Mouse (Mus musculus): ENCODE results near the gene Tfg. TPM values are rescaled to one million over a fixed set of nuclear protein-coding genes. Genes with fewer than 3 reads are reported as not detected.
A peak's percentile ranks its signal among the peaks of the same experiment; 100 is the strongest.

Tfg gene
- 77.0 and 94.5 TPM in 2 replicates for polyA plus RNA-seq (2015; fragmentation: Nextera tagmentation; extraction: Ambion mirVana)

- peak; percentile 99 for DNase-seq (ENCODE audit: low spot score)
These were observed at the start of gene Tfg for GRCm38 (mm10) chr16:56717224-56718200. Tfg (minus strand) TSS chr16:56717450.

DNA sequence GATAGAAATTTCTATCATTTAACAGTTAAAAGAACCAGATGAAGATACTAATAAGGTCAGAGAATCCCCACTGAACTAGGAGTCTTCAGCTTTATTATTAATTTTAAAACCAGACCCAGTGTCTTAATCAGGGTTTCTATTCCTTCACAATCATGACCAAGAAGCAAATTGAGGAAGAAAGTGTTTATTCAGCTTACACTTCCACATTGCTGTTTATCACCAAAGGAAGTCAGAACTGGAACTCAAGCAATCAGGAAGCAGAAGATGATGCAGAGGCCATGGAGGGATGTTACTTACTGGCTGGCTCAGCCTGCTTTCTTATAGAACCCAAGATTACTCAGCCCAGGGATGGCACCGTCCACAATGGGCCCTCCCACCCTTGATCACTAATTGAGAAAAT, 11.8 kb upstream of the Tfg start:
- no peak for DNase-seq (ENCODE audit: low spot score)

- no peak for DNase-seq (ENCODE audit: low spot score)
These were observed 7.7 kb upstream of the Tfg start for GRCm38 (mm10) chr16:56724927-56725326.

GRCm38 (mm10) chr16:56722357-56722756, 5.1 kb upstream of the Tfg start:
- DNase-seq (ENCODE audit: low spot score) = no peak

- no peak for DNase-seq (ENCODE audit: low spot score)
These were observed 1.8 kb upstream of the Tfg start for GRCm38 (mm10) chr16:56719031-56719430.

DNA sequence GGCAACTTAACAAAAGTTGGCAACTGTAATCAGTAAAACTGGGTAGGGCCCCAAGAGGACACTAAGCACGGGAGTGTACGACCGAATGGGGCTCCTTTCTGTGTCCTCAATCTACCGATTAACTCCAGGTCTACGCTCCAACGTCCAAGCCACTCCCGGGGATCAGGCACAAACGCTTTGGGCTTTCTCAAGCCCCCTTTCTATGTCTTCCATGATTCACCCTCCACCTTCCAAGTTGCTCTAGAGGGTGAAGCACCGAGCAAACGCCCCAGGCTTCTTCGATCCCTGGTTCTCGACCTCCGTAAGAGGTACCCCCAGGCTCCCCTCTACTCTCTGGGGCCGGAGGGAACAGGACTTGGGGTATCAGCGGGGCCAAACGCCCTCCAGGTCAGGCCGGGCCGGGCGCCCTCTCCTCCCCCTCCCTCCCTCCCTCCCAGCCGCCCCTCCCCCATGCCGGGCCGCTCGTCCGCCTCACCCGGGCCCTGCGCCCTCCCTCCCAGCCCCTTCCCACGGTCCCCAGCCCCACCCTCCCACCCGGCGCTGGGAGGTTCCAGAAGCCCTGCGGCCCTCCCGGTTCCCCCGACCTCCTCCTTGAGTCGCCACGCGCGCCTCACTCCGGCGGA, 582 bp downstream of the Tfg start:
- no peak for DNase-seq (ENCODE audit: low spot score)

- DNase-seq (ENCODE audit: low spot score) = no peak
These were observed 1.6 kb downstream of the Tfg start for GRCm38 (mm10) chr16:56715608-56716007.

DNA sequence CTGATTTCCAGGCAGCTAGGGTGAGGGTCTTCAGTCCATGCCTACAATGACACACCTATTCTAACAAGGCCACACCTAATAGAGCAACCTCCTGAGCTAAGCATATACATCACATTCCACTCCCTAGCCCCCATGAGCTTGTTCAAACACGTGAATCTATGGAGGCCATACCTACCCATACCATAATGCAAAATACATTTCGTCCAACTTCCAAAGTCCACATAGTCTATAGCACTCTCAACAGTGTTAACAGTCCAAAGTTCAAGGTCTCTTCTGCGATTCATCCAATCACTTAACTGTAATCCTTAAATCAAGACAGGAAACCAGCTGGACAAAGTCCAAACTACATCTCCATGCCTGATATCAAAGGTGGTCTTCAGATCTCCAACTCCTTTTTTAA, 7.2 kb downstream of the Tfg start:
- no peak for DNase-seq (ENCODE audit: low spot score)

GRCm38 (mm10) chr16:56705731-56706130, 11.5 kb downstream of the Tfg start:
- no peak for DNase-seq (ENCODE audit: low spot score)

- DNase-seq (ENCODE audit: low spot score) = no peak
These were observed 16.4 kb downstream of the Tfg start for GRCm38 (mm10) chr16:56700898-56701297.

- no peak for DNase-seq (ENCODE audit: low spot score)
These were observed 20.8 kb downstream of the Tfg start for GRCm38 (mm10) chr16:56696448-56696847.

- DNase-seq (ENCODE audit: low spot score) = no peak
These were observed 26.5 kb downstream of the Tfg start for GRCm38 (mm10) chr16:56690715-56691114.

- DNase-seq (ENCODE audit: low spot score) = no peak
These were observed 30.5 kb downstream of the Tfg start for GRCm38 (mm10) chr16:56686747-56687146.

DNA sequence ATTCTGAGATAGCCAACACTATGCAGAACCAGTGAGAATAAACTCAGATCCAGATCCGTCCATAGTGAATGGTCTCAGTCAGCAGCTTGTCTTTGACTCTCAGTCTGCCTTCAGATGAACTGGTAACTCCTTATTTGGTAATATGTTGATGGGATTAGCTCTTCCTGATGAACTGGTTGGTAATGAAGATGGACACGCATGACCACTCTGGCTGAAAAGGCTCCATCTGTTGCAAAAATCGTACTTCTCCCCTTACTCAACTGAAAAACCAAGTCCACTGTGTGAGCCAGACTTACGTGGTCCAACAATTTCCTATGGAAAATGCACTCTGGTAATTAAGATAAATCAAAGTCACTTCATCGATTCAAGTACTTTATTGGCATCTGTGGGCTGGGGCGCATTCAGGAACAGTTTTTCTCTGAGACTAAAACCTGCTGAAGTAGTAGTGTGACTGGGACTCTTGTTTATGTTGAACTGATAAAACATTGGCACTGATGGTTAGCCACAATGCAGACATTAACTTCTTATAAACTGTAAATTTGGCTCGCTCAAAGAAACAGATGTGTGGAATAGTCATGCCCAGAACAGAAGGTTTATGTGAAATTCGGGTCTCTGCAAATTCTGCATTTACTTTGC, 36.1 kb downstream of the Tfg start:
- DNase-seq (ENCODE audit: low spot score) = no peak

DNA sequence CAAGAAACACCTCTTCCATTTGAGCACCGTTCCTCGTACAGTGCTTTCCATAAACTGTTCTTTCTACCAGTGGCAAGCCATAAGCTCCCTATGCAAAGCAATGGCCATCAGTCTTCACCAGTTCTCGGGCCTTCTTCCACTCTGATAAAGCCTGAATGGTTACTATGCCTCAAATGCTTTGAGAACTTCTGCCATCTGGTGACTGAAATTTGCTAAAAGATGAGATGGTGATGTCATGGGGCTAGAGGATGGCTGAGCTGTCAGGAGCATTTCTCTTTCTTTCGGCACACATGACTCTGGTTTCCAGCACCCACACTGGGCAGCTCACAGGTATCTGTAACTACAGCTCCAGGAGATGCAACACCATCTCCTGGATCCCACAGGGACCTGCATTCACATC, 40.1 kb downstream of the Tfg start:
- no peak for DNase-seq (ENCODE audit: low spot score)

GRCm38 (mm10) chr16:56673420-56673819, 43.8 kb downstream of the Tfg start:
- no peak for DNase-seq (ENCODE audit: low spot score)

GRCm38 (mm10) chr16:56670941-56671340, 46.3 kb downstream of the Tfg start:
- DNase-seq (ENCODE audit: low spot score) = no peak

GRCm38 (mm10) chr16:56669520-56669919, 47.7 kb downstream of the Tfg start:
- DNase-seq (ENCODE audit: low spot score) = no peak

DNA sequence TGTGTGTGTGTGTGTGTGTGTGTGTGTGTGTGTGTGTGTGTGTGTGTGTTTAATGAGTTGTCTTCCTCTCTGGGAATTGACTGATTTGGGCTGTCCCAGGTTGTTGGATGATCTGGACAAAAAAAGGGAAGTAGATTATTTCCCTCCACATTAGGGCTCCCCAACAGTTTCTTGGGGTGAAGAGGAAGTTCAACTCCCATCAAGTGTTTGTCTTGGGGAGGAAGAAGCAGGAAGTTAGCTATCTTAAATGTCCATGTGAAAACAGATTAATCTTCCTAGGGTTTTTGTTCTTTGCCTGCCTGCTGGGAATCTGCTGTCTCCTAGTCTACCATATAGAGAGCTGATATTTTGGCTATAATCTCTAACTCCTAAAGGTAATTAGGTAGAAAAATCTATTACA, 58.4 kb downstream of the Tfg start:
- no peak for DNase-seq (ENCODE audit: low spot score)

GRCm38 (mm10) chr16:56655193-56655910, 61.9 kb downstream of the Tfg start:
- DNase-seq (ENCODE audit: low spot score) = no peak

DNA sequence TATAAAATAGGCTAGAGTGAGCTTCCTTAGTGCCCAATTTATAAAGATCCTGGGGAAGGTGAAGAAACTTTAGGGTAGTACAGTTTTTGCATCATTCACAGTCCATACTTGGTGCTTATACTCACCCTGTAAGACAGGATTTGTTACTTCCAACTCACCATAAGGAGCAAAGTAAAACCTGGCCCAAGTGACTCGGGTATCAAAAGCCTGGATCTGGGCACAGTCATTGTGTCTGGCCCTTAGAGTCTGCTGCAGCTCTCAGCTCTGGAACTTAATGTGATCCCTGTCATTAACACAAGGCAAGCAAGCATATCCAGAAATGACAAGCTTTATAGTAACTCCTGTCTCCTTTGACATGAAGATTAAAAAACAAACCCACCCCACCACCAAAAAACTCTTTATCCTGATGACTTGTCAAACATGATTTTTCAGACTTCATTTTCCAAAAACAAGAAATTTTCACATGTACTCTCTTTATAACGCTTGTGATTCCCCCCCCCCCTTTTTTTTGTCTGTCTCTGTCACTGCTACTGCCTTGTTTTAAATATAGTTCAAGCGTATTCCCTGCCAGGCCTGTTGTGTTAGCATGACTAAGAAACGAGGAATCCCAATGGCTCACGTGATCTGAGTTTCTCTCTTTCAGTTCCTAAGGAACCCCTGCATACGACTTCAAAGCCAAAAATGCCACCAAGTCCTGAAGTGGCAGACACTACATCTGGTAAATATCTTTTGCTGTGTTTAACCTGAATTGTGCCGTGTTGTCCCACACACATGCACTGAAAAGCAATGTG, 70.7 kb downstream of the Tfg start:
- no peak for DNase-seq (ENCODE audit: low spot score)

Measured in thymus, postnatal 0 days (tissue).